In the genomic region with DNA sequence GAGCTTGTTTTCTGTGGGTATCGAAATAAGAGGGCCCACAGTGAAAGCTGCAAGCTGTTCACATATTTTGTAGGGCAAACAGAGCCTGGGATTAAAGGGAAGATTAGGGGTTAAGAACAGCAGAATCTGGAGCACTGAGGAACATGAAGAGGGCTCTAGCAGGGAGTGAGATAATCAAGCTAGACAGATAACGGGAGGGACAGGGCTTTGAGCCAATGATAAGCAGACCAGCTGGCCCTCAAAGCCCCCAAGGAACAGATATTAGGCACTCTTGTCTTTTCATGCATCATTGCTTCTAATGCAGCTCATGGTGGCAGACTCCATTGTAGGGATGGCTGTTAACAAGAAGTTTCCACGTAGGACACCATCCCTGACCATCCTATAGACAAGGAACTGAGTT, we compare ENCODE assay signal across 22 mouse cellular contexts. TPM values are rescaled to one million over a fixed set of nuclear protein-coding genes. Genes with fewer than 3 reads are reported as not detected.
DNase-seq lines count a peak whose midpoint lies in the region; ATAC-seq and TF ChIP-seq lines count a peak whose summit lies in the region.
"Had no signal": no experiment of that assay in that cellular context is flagged by ENCODE, and none has a peak within 500 bp of the region (broad histone marks: within the 10 kb centered on the region; RNA-seq: fewer than 3 reads in every experiment).

No protein-coding gene starts in this region.

- TF ChIP-seq CTCF in brain, embryonic 14.5 days (IDR thresholded peaks at IDR 0.05; ENCODE audit: borderline replicate concordance, extremely low read depth, insufficient read depth, insufficient read length) = no peak

- H3K4me2 ChIP-seq in forebrain, embryonic 15.5 days (replicated peaks) = no peak overlapping the region
- H3K4me2 ChIP-seq: embryonic facial prominence, embryonic 13.5 days; forebrain, embryonic 13.5 days; heart, embryonic 13.5 days; hindbrain, embryonic 14.5 days had no signal

- no peak for ATAC-seq in forebrain, embryonic 15.5 days (replicated peaks)
- ATAC-seq: forebrain, embryonic 13.5 days; inflammation-experienced regulatory T-cells, adult 6 months; intestine, postnatal 0 days had no signal

- no peak overlapping the region for H3K4me3 ChIP-seq in forebrain, embryonic 15.5 days
- H3K4me3 ChIP-seq: embryonic facial prominence, embryonic 13.5 days; forebrain, embryonic 13.5 days; gastrocnemius, adult 2 months; heart, embryonic 13.5 days had no signal

- no peaks in the 10 kb centered on the region for H3K9me3 ChIP-seq in forebrain, embryonic 15.5 days
- H3K9me3 ChIP-seq: embryonic facial prominence, embryonic 13.5 days; forebrain, embryonic 13.5 days had no signal

- no peak overlapping the region for H3K27ac ChIP-seq in forebrain, embryonic 15.5 days (replicated peaks)
- H3K27ac ChIP-seq: embryonic facial prominence, embryonic 13.5 days; forebrain, embryonic 13.5 days; gastrocnemius, adult 2 months; heart, embryonic 13.5 days; hindbrain, embryonic 14.5 days had no signal

- DNase-seq in heart, adult 11 months = peak; percentile 55
- no peak for DNase-seq in heart, postnatal 14 days
- peak; percentile 66 for DNase-seq in left cerebral cortex, postnatal 4 days
- DNase-seq in left cerebral cortex, postnatal 14 days (ENCODE audit: low spot score in 2 of 2) = no peak
- peak; percentile 30 for DNase-seq in brain, embryonic 14.5 days (ENCODE audit: low read depth)
- DNase-seq in retina, embryonic 14.5 days (ENCODE audit: low spot score) = peak; percentile 71
- DNase-seq: adrenal gland, adult 8-10 months; adrenal gland, postnatal 36 days; cerebellum, adult 18-20 months; cerebellum, adult 9-11 months; gastrocnemius, adult 2 months; gastrocnemius, postnatal 25 days; heart, postnatal 4 days had no signal

- TF ChIP-seq POLR2A in brain, embryonic 14.5 days (IDR thresholded peaks at IDR 0.05; ENCODE audit: borderline replicate concordance, extremely low read depth, insufficient read depth, insufficient read length, poor library complexity, severe bottlenecking) = no peak

- H3K27me3 ChIP-seq in forebrain, embryonic 15.5 days = no peaks in the 10 kb centered on the region
- H3K27me3 ChIP-seq: embryonic facial prominence, embryonic 13.5 days; forebrain, embryonic 13.5 days; heart, embryonic 13.5 days had no signal

- no peak overlapping the region for H3K9ac ChIP-seq in forebrain, embryonic 15.5 days (replicated peaks)
- H3K9ac ChIP-seq: embryonic facial prominence, embryonic 13.5 days; forebrain, embryonic 13.5 days; heart, embryonic 13.5 days; hindbrain, embryonic 14.5 days had no signal

- peaks cover 13% of the 10 kb centered on the region for H3K4me1 ChIP-seq in forebrain, embryonic 15.5 days
- H3K4me1 ChIP-seq: embryonic facial prominence, embryonic 13.5 days; heart, embryonic 13.5 days had no signal

- intact Hi-C loops in heart, postnatal 14 days (cut with DNase I) = no loop called here
- intact Hi-C loops in left cerebral cortex, postnatal 4 days (cut with DNase I) = loop anchor here (5.0 kb wide), 1 partner anchor 41 kb away; no protein-coding TSS in a partner anchor
- intact Hi-C loops in left cerebral cortex, postnatal 14 days (cut with DNase I) = no loop called here

- no peaks in the 10 kb centered on the region for H3K36me3 ChIP-seq in forebrain, embryonic 15.5 days
- H3K36me3 ChIP-seq: embryonic facial prominence, embryonic 13.5 days; heart, embryonic 13.5 days had no signal

- 59% methylated on average over 3 of the region's 3 CpGs for WGBS in forebrain, embryonic 15.5 days

RNA-seq across cellular contexts. Expression of a gene that starts 44.8 kb away (rescaled TPM):
- 1 to 10 TPM in 1 of 2 experiments, under 1 TPM in 1; 0.83 to 1.0 TPM for total RNA-seq in heart, postnatal 14 days (2021)
- total RNA-seq in left cerebral cortex, postnatal 4 days (2021) = 100 to 1,000 TPM; 204 to 211 TPM
- total RNA-seq in left cerebral cortex, postnatal 14 days (2021) = 100 to 1,000 TPM; 249 to 253 TPM
- polyA plus RNA-seq in brain, embryonic 14.5 days (2012; rRNA removed) = 152 and 182 TPM in 2 replicates
- polyA plus RNA-seq in forebrain, embryonic 15.5 days (2015; fragmentation: Nextera tagmentation; extraction: Ambion mirVana) = 159 and 172 TPM in 2 replicates
- total RNA-seq: common myeloid progenitor, adult 5-6 weeks; granulocyte monocyte progenitor cell, adult 5-6 weeks had no signal
- polyA plus RNA-seq: inflammation-experienced regulatory T-cells, adult 6 months had no signal

Comparison
In these comparisons a context has a peak if more than half of its experiments do, and no peak if none do; other contexts are left out.
1. DNase-seq: peak in heart, adult 11 months (single experiment), left cerebral cortex, postnatal 4 days (single experiment), brain, embryonic 14.5 days (single experiment) and retina, embryonic 14.5 days (single experiment); none in heart, postnatal 14 days (0 of 2) and left cerebral cortex, postnatal 14 days (0 of 2).
2. RNA of a gene that starts 44.8 kb away (total RNA-seq): 249 to 253 TPM in left cerebral cortex, postnatal 14 days and 204 to 211 TPM in left cerebral cortex, postnatal 4 days; 0.83 to 1.0 TPM in heart, postnatal 14 days; every median in the first group is over 100 times any median in the second.